Mouse (Mus musculus) liver, embryonic 12.5 days (tissue): ENCODE data around the gene Bicral. TPM values are rescaled to one million over a fixed set of nuclear protein-coding genes. Genes with fewer than 3 reads are reported as not detected.

Source experiments
- ATAC-seq: fragments of 200-750 bp; cut with Nextera tagmentation; 2 replicates; pipeline ENCODE4 v1.8.0; 2017; ENCODE audit warnings: moderate number of reproducible peaks, mild to moderate bottlenecking, moderate library complexity
- H3K27ac ChIP-seq: fragments of 300-500 bp; sonication (generic); 2 replicates; pipeline ENCODE4 v1.5.1; 2016; ENCODE audit warnings: mild to moderate bottlenecking
- H3K27me3 ChIP-seq: fragments of 300-500 bp; sonication (generic); replicated peaks from 2 replicates; pipeline ENCODE4 v1.6.1; 2016; ENCODE audit warnings: mild to moderate bottlenecking, moderate library complexity
- H3K36me3 ChIP-seq: fragments of 300-500 bp; sonication (generic); 2 replicates; pipeline ENCODE4 v1.6.1; 2016; ENCODE audit warnings: mild to moderate bottlenecking, moderate library complexity
- H3K4me1 ChIP-seq: fragments of 300-500 bp; sonication (generic); 2 replicates; pipeline ENCODE4 v1.6.1; 2016
- H3K4me2 ChIP-seq: fragments of 300-500 bp; sonication (generic); 2 replicates; pipeline ENCODE4 v1.6.1; 2016; ENCODE audit warnings: mild to moderate bottlenecking, moderate library complexity
- H3K4me3 ChIP-seq: fragments of 300-500 bp; sonication (generic); 2 replicates; pipeline ENCODE4 v1.5.1; 2016; ENCODE audit warnings: mild to moderate bottlenecking, moderate library complexity
- H3K9ac ChIP-seq: fragments of 300-500 bp; sonication (generic); 2 replicates; pipeline ENCODE4 v1.6.1; 2016; ENCODE audit warnings: mild to moderate bottlenecking, moderate library complexity
- H3K9me3 ChIP-seq: fragments of 300-500 bp; sonication (generic); replicated peaks from 2 replicates; pipeline ENCODE4 v1.6.1; 2016; ENCODE audit warnings: mild to moderate bottlenecking, moderate library complexity
- WGBS: fragments of 180-500 bp; shearing (Covaris S2); methylation state at CpG from one replicate; pipeline ENCODE4 v1.1.7; 2016; ENCODE audit not compliant: insufficient replicate concordance; 5-methylcytosine and 5-hydroxymethylcytosine counted together
- polyA plus RNA-seq: library from polyadenylated mRNA; unstranded; fragments of >200 nt; fragmentation: Nextera tagmentation; extraction: Ambion mirVana; gene quantifications from 2 replicates; pipeline ENCODE4 v1.2.1, GENCODE M21; 2016

Gene Bicral
- polyA plus RNA-seq, 1 experiment from 2014 or later, result 5.2 TPM

DNA sequence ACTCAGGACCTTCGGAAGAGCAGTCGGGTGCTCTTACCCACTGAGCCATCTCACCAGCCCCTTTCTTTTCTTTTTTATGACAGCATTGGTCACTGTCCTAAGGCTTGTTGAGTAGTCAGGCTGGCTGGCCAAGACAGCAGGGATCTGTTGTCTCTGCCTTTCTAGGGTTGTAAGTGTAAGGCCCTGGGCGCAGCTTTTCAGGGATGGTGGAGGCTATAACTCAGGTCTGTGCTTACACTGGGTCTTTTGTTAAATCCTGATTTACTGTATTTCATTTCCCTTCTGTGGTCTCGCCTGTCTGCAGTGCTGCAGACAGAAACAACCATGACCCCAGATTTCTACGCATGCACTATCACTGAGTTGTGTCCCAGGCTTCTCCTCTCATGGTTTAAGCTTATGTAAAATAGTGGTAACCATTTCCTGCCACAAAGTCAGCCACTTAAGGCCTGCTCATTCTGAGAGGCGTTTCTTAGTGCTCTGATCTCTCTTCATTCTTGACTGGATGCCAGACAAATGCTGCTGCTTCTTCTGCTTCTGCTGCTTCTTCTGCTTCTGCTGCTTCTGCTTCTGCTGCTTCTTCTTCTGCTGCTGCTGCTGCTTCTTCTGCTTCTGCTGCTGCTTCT is 23.1 kb downstream of the Bicral start:
- no peak for ATAC-seq
- peaks cover 6% of the 10 kb centered on the region for H3K36me3 ChIP-seq

DNA sequence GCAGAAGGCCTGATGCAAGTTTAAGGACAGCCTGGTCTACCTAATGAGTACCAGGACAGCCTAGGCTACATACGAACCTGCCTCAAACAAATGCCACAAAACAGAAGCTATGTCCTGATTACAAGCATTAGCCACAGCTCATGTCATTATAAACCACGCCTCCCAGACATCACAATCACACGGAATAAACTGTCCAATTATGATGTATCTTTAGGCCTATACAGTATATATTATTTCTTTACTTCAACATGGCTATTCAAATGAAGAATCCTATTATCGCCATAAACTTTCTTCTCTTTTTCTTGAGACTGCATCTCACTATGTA is 25.3 kb downstream of the Bicral start:
- ATAC-seq, result no peak
- H3K4me2 ChIP-seq, result no peak overlapping the region
- H3K4me1 ChIP-seq, result peaks cover 9% of the 10 kb centered on the region
- H3K9me3 ChIP-seq, result no peaks in the 10 kb centered on the region
- H3K36me3 ChIP-seq, result peaks cover 19% of the 10 kb centered on the region
- H3K27ac ChIP-seq, result no peak overlapping the region
- H3K27me3 ChIP-seq, result no peaks in the 10 kb centered on the region
- WGBS, result 69% methylated on average over 4 of the region's 4 CpGs
- no peak overlapping the region for H3K4me3 ChIP-seq
- no peak overlapping the region for H3K9ac ChIP-seq

More for the DNA sequence above, 23.1 kb downstream of the Bicral start:
- Histone ChIP-seq H3K27ac (no peak overlapping the region), H3K4me1 (peaks cover 23% of the 10 kb centered on the region), H3K4me2 (no peak overlapping the region), H3K9ac (no peak overlapping the region), H3K27me3 (no peaks in the 10 kb centered on the region), H3K9me3 (no peaks in the 10 kb centered on the region), H3K4me3 (no peak overlapping the region)
- WGBS, result 74% methylated on average over 6 of the region's 6 CpGs

DNA sequence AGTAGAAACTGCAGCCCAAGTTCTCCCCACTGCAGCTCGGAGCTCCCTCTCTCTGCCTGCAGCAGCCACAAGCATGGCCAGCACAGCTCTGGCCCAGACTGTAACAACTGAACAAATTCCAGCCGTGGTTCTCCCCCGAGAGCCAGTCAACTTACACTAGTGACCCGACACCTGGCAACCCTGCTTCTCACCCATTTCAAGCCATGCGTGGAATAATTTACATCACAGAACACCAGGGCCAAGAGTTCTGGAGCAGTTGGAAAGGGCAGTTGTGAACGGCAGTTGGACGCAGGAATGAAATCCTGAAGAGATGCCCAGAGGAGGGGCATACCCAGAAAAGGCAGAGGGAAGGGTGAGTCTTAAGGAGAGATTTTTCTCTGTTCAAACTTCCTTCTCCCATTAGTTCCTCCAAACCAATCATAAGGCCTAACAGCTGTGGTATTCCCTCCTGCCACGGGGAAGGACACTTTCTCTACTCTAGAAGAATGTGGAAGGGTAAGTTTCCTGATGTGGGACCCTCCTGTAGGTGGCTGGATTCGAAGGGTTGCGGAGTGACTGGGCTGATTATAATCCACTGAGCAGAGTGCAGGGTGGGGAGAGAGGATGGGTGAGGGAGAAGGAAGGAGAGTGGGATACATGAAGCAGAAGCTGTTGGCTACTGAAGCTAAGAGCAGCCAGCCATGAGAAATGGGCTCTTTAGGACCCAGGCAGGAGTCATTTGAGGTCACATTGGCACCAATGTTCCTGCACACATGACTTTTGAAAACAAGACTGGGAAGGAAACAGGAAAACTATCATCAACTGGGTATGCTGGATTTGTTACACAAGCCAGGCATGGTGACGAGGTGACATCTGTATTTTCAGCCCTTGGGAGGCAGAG is 25.9 kb downstream of the Bicral start:
- Histone ChIP-seq H3K4me2 (no peak overlapping the region), H3K4me1 (peaks cover 7% of the 10 kb centered on the region; the same call in 1 of the 2 replicates), H3K27me3 (no peaks in the 10 kb centered on the region), H3K27ac (no peak overlapping the region), H3K36me3 (peaks cover 25% of the 10 kb centered on the region), H3K9ac (no peak overlapping the region), H3K9me3 (no peaks in the 10 kb centered on the region), H3K4me3 (no peak overlapping the region)
- no peak for ATAC-seq
- 79% methylated on average over 11 of the region's 11 CpGs for WGBS

DNA sequence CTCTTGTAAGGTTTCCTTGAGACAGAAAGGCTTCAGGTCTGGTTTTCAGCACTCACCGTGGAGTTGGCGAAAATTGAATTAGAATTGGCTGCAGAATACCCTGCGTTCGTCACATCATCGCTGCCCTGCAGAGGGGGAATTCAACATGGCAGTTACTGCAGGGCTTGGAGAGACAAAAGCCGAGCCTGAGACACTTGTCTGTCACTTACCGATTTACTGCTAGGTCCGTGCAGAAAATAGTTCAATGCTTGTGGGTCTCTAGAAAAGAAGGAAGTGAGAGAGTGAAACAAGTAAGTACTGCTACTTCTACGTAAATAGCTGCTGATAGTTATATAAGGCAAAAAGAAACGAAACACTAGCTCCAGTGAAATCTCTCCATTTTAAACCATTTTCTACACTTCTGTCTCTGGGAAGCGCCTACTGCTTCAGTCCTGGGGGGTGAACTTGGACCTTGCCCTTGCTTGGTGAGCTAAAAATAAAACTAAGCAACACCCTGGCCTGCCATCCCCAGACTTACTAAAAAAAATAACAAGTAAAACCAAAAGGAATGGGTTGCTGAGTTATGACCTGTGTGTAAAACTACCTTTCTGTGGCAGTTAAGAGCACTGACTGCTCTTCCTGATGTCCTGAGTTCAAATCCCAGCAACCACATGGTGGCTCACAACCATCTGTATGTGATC is 28.3 kb downstream of the Bicral start:
- Histone ChIP-seq H3K4me3 (no peak overlapping the region), H3K4me1 (peaks cover 7% of the 10 kb centered on the region; the same call in 1 of the 2 replicates), H3K27ac (peak overlapping the region; percentile 3; the same call in 1 of the 2 replicates), H3K27me3 (no peaks in the 10 kb centered on the region), H3K36me3 (peaks cover 46% of the 10 kb centered on the region), H3K9me3 (no peaks in the 10 kb centered on the region), H3K9ac (no peak overlapping the region), H3K4me2 (no peak overlapping the region)
- 59% methylated on average over 11 of the region's 11 CpGs for WGBS
- no peak for ATAC-seq

DNA sequence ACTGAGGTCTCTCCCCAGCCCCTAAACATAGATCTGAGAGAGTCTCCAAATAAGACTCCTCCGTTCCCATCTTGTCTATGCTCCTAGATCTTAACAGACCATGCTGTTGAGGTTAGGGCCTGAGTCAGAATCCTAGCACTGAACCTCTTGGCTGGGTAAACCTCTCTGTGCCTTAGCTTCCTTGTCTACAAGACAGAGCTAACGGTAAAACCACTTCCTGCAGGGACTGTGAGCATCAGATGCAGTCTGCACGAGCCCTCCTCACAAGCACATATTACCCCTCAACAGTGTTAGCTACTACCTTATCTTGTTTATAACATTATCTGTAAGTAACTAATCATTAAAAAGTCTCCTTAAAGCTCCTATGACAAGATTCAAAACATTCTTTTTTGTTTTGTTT is 29.3 kb downstream of the Bicral start:
- Histone ChIP-seq H3K4me2 (no peak overlapping the region), H3K4me3 (no peak overlapping the region), H3K36me3 (peaks cover 56% of the 10 kb centered on the region), H3K9ac (no peak overlapping the region), H3K9me3 (no peaks in the 10 kb centered on the region), H3K27ac (no peak overlapping the region), H3K27me3 (no peaks in the 10 kb centered on the region), H3K4me1 (peaks cover 7% of the 10 kb centered on the region; the same call in 1 of the 2 replicates)
- WGBS, result 31% methylated on average over 3 of the region's 3 CpGs
- ATAC-seq, result no peak

DNA sequence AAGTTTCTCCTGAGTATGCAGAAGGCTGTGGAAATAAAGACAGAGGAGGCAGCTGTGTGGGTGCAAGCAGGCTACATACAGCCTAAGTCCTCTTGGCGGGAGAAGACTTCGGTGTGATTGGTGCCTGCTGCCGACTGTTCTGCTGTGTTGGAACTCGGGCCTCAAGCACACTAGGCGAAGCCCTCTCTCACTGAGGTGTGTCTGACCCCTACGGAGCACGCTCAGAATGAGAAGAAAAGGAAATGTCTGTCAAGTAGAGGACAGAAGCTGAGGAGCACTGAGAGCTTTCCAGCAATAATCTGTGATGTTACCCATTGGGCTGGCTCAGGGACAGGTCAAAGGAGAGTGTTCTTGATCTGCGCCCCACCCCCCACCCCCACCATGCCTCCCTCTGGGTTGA is 35.2 kb downstream of the Bicral start:
- no peak overlapping the region for H3K27ac ChIP-seq
- H3K36me3 ChIP-seq, result peaks cover 92% of the 10 kb centered on the region
- no peak overlapping the region for H3K4me3 ChIP-seq
- H3K9me3 ChIP-seq, result no peaks in the 10 kb centered on the region
- no peak overlapping the region for H3K9ac ChIP-seq
- no peak for ATAC-seq
- WGBS, result 89% methylated on average over 8 of the region's 8 CpGs
- peaks cover 28% of the 10 kb centered on the region for H3K4me1 ChIP-seq
- no peak overlapping the region for H3K4me2 ChIP-seq
- H3K27me3 ChIP-seq, result no peaks in the 10 kb centered on the region

DNA sequence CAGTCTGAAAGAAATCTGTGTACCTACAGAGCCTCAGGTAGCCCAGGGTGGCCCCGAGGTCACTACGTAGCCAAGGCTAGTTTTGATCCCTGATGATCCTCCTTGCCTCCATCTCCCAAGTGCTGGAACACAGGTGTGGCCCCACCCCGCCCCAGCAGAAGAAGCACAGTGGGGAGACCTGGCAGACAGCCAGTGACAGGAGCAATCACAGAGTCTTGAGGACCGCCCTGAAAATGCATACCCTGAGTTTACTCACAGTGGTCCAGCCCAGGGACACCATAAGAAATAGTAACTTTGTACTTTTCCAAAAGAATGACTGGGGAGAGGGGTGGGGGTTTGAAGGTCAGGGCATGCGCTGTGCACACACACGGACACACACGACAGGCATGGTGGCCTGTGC is 37.7 kb downstream of the Bicral start:
- 89% methylated on average over 7 of the region's 7 CpGs for WGBS

DNA sequence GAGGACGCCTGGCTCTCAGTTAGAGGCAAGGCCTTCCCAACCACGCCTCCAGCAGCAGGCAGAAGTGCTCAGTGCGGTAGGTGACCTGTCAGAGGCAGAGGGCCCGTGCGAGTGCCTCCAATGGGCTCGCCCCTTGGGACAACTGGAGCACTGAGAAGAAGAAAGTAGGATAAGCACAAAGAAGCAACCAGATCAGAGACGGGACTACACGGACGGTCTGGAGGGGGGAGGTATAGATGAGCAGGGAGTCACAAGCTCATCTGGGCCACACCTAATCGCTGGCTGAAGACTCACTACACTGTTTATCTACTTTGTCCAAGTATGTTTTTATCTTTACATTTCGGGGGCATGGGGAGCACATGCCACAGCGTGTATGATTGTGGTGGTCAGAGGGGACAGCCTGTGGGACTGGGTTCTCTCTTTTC is 40.5 kb downstream of the Bicral start:
- ATAC-seq, result peak; percentile 96
- Histone ChIP-seq H3K9ac (peak overlapping the region; percentile 49), H3K27me3 (no peaks in the 10 kb centered on the region), H3K4me3 (peak overlapping the region; percentile 34), H3K27ac (peak overlapping the region; percentile 90), H3K36me3 (peaks cover 76% of the 10 kb centered on the region), H3K4me1 (peaks cover 57% of the 10 kb centered on the region), H3K4me2 (peak overlapping the region; percentile 70), H3K9me3 (no peaks in the 10 kb centered on the region)
- WGBS, result 26% methylated on average over 12 of the region's 12 CpGs

More for the DNA sequence above, 37.7 kb downstream of the Bicral start:
- H3K27me3 ChIP-seq, result no peaks in the 10 kb centered on the region
- ATAC-seq, result no peak
- no peak overlapping the region for H3K9ac ChIP-seq
- no peak overlapping the region for H3K4me2 ChIP-seq
- H3K36me3 ChIP-seq, result peaks cover 82% of the 10 kb centered on the region
- H3K4me3 ChIP-seq, result no peak overlapping the region
- H3K9me3 ChIP-seq, result no peaks in the 10 kb centered on the region
- 0 out of 2 replicates have a peak overlapping the region, but pooled peaks have one; percentile 13 for H3K27ac ChIP-seq
- H3K4me1 ChIP-seq, result peaks cover 52% of the 10 kb centered on the region

DNA sequence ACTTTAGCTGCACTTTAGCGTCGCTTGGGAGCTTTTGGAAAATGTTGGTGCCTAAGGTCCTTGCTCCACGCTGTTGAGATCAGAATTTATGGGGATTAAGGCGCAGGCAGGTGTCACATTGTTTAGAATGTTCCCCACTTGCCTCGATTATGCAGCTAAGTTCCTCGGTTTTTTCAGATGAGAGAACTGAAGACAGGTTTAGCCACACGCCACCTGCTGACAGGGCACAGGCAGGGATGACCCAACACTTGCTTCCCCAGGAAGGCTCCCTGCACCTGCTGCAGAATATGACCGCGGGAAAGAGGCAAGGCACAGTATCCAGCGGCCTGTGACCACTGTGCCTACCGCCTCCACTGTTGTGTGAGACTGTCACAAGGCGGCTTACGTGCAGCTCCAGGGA is 42.0 kb downstream of the Bicral start:
- 77% methylated on average over 13 of the region's 13 CpGs for WGBS
- no peak for ATAC-seq
- no peaks in the 10 kb centered on the region for H3K9me3 ChIP-seq
- no peak overlapping the region for H3K4me3 ChIP-seq
- no peak overlapping the region for H3K4me2 ChIP-seq
- H3K4me1 ChIP-seq, result peaks cover 57% of the 10 kb centered on the region
- H3K27ac ChIP-seq, result no peak overlapping the region
- no peaks in the 10 kb centered on the region for H3K27me3 ChIP-seq
- H3K36me3 ChIP-seq, result peaks cover 79% of the 10 kb centered on the region
- H3K9ac ChIP-seq, result no peak overlapping the region

DNA sequence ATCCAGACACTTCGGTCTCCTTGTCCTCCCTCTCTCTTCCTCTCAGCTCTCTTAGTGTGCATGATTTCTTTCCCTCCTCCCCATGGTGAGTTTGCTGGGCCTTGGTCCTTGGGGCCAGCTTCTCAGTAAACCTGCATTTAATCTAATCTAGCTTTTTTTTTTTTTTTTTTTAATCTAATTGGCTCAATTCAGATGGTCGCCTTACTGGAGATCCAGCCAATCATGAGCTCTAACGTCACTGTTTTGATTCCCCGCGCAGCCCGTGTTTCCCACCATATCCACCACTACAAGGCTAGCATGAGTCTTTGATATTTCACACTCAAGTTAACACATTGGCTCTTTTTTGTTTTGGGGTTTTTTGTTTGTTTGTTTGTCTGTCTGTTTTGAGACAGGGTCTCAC is 43.8 kb downstream of the Bicral start:
- 91% methylated on average over 6 of the region's 6 CpGs for WGBS
- no peak for ATAC-seq
- H3K4me1 ChIP-seq, result peaks cover 44% of the 10 kb centered on the region
- H3K27ac ChIP-seq, result no peak overlapping the region
- no peak overlapping the region for H3K4me2 ChIP-seq
- no peak overlapping the region for H3K9ac ChIP-seq
- no peak overlapping the region for H3K4me3 ChIP-seq
- no peaks in the 10 kb centered on the region for H3K9me3 ChIP-seq
- H3K27me3 ChIP-seq, result no peaks in the 10 kb centered on the region
- peaks cover 78% of the 10 kb centered on the region for H3K36me3 ChIP-seq

DNA sequence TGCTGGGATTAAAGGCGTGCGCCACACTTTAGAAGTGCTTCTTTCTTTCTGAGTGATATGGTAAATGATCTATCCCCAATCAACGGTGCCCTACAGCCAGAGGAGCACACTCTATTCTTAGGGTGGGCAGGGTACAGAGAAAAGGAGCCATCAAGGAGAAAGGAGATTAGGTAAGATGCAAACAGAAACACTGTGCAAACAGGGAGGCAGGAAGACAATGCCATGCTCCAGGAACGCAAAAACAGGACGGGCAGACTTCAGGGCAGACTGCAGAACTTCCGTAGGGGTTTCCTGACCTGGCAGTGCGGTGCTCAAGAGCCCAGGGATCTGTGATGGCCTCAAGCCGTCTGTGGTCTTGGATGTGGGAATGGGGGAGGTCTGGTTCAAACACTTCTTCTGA is 44.6 kb downstream of the Bicral start:
- WGBS, result 84% methylated on average over 8 of the region's 8 CpGs
- Histone ChIP-seq H3K4me2 (no peak overlapping the region), H3K9me3 (no peaks in the 10 kb centered on the region), H3K36me3 (peaks cover 79% of the 10 kb centered on the region), H3K4me1 (peaks cover 35% of the 10 kb centered on the region), H3K27me3 (no peaks in the 10 kb centered on the region), H3K4me3 (no peak overlapping the region), H3K9ac (no peak overlapping the region), H3K27ac (no peak overlapping the region)
- ATAC-seq, result no peak

DNA sequence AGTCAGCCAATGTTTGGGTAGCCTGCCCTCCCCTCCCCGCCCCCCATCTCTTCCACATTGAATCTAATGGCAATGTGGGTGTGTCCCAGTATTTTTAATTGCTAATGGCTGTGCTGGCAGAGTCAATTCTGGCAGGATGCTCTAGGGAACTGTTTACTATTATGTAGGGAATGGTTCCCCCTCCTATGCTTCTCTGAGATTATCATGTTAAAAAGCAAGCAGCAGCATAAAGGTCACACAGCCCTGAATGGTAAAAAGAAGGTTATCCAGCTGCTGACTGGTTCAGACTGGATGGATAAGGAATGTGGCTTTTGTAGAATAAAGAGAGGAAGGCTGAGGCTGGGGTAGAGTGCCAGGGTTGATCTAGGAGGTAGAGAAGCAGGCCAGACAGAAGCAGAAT is 45.8 kb downstream of the Bicral start:
- 83% methylated on average over 1 of the region's 1 CpGs for WGBS
- peaks cover 85% of the 10 kb centered on the region for H3K36me3 ChIP-seq
- no peak overlapping the region for H3K4me3 ChIP-seq

More for the DNA sequence above, 45.8 kb downstream of the Bicral start:
- H3K4me1 ChIP-seq, result peaks cover 23% of the 10 kb centered on the region
- no peak for ATAC-seq
- H3K9me3 ChIP-seq, result no peaks in the 10 kb centered on the region
- no peak overlapping the region for H3K27ac ChIP-seq
- H3K27me3 ChIP-seq, result no peaks in the 10 kb centered on the region
- H3K9ac ChIP-seq, result no peak overlapping the region
- H3K4me2 ChIP-seq, result no peak overlapping the region
